Mouse (Mus musculus) heart, adult 8-10 months (tissue): Measurements from ENCODE around the gene Abcg8. TPM values are rescaled to one million over a fixed set of nuclear protein-coding genes. Genes with fewer than 3 reads are reported as not detected.

Experiments
- DNase-seq: peaks from one replicate; pipeline ENCODE4 v3.0.0; 2022; ENCODE audit warnings: low spot score
- total RNA-seq, 4 experiments: library from RNA; stranded (reverse); gene quantifications; 2 replicates each; pipeline ENCODE4 v1.2.4; 2022

Gene Abcg8
- under 1 TPM in 1 of 4 experiments, not detected in 3; 0.16 TPM for total RNA-seq

GRCm38 (mm10) chr17:84675951-84676366 is at the start of gene Abcg8:
Abcg8 (plus strand) TSS chr17:84676302.
- DNase-seq = no peak

- no peak for DNase-seq
Measured at GRCm38 (mm10) chr17:84626857-84627305, 49.2 kb upstream of the Abcg8 start.

- no peak for DNase-seq
Measured at GRCm38 (mm10) chr17:84627721-84628120, 48.4 kb upstream of the Abcg8 start.

GRCm38 (mm10) chr17:84628611-84629010 is 47.5 kb upstream of the Abcg8 start:
- DNase-seq = no peak

- no peak for DNase-seq
Measured at GRCm38 (mm10) chr17:84631836-84632235, 44.3 kb upstream of the Abcg8 start.

- DNase-seq = no peak
Measured at GRCm38 (mm10) chr17:84633443-84633842, 42.7 kb upstream of the Abcg8 start.

GRCm38 (mm10) chr17:84636328-84636727 is 39.8 kb upstream of the Abcg8 start:
- no peak for DNase-seq

GRCm38 (mm10) chr17:84637971-84638370 is 38.1 kb upstream of the Abcg8 start:
- DNase-seq = no peak

GRCm38 (mm10) chr17:84639796-84640378 is 36.2 kb upstream of the Abcg8 start:
- DNase-seq = no peak

- DNase-seq = no peak
Measured at GRCm38 (mm10) chr17:84641893-84642292, 34.2 kb upstream of the Abcg8 start.

GRCm38 (mm10) chr17:84642324-84642723 is 33.8 kb upstream of the Abcg8 start:
- DNase-seq = no peak

GRCm38 (mm10) chr17:84644292-84645050 is 31.6 kb upstream of the Abcg8 start:
- DNase-seq = no peak

- no peak for DNase-seq
Measured at GRCm38 (mm10) chr17:84645119-84645518, 31.0 kb upstream of the Abcg8 start.

- no peak for DNase-seq
Measured at GRCm38 (mm10) chr17:84645894-84646293, 30.2 kb upstream of the Abcg8 start.

GRCm38 (mm10) chr17:84646477-84646876 is 29.6 kb upstream of the Abcg8 start:
- no peak for DNase-seq

- no peak for DNase-seq
Measured at GRCm38 (mm10) chr17:84647630-84648029, 28.5 kb upstream of the Abcg8 start.

GRCm38 (mm10) chr17:84650302-84651017 is 25.6 kb upstream of the Abcg8 start:
- DNase-seq = no peak

- DNase-seq = no peak
Measured at GRCm38 (mm10) chr17:84653544-84653943, 22.6 kb upstream of the Abcg8 start.

GRCm38 (mm10) chr17:84656205-84656604 is 19.9 kb upstream of the Abcg8 start:
- no peak for DNase-seq

- no peak for DNase-seq
Measured at GRCm38 (mm10) chr17:84656653-84657421, 19.3 kb upstream of the Abcg8 start.

GRCm38 (mm10) chr17:84657422-84657732 is 18.7 kb upstream of the Abcg8 start:
- no peak for DNase-seq

- no peak for DNase-seq
Measured at GRCm38 (mm10) chr17:84657782-84658181, 18.3 kb upstream of the Abcg8 start.
